Mouse (Mus musculus) layer of hippocampus, postnatal 14 days (tissue): ENCODE measurements at regions not wholly inside any gene's neighbourhood (a gene's known extent, or its start where the extent isn't known, plus 50 kb on each side); places are given as distances from the start of the nearest gene placed in this dataset.
A peak's percentile ranks its signal among the peaks of the same experiment; 100 is the strongest.
"Not testable (repeated sequence)": the region's sequence is repeated elsewhere in the genome, so short reads cannot be mapped to it uniquely, and the experiment has no call there.

Experiments
- DNase-seq, 2 experiments: peaks; one replicate each; pipeline ENCODE4 v3.0.0; 2021 to 2022; ENCODE audit warnings: low spot score in 2 of 2, mixed read lengths in 1 of 2

DNA sequence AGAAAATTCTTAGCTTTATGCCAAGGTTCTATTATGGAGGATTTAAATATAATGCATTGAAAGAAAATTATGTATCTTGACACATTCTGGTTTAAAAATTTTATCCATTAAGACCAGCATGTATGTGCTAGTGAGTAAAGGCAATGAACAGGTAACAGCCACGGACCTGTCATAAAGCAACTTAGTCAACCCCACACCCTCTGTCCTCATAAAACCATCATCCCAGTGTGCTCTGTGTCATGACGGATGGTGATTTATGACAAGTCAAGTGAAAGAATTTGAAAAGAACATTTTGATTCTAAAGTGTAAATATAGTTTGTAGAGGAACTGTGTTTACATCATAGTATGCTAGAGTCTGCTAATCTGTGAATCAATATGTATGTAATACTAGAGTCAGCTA is 946.3 kb upstream of the Cypt12 start:
- DNase-seq = no peak

DNA sequence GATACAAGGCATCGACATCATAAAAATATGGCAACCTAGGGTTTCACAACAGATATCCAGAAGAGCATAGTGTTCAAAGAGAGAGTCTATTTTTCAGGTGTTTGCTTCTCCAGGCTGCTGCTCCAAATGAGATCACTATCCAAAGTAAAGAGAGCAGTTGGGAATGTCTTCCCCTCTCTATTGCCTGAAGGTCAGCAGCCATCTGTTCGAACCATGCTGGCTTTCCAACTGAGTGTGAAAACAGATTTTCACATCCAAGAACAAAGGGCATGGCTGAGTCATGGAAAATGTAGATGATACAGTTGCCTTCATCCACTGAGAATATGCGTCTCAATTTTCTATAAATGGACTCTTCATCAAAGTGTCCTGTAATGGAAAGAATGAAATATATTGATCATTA is 945.1 kb upstream of the Cypt12 start:
- no peak for DNase-seq

DNA sequence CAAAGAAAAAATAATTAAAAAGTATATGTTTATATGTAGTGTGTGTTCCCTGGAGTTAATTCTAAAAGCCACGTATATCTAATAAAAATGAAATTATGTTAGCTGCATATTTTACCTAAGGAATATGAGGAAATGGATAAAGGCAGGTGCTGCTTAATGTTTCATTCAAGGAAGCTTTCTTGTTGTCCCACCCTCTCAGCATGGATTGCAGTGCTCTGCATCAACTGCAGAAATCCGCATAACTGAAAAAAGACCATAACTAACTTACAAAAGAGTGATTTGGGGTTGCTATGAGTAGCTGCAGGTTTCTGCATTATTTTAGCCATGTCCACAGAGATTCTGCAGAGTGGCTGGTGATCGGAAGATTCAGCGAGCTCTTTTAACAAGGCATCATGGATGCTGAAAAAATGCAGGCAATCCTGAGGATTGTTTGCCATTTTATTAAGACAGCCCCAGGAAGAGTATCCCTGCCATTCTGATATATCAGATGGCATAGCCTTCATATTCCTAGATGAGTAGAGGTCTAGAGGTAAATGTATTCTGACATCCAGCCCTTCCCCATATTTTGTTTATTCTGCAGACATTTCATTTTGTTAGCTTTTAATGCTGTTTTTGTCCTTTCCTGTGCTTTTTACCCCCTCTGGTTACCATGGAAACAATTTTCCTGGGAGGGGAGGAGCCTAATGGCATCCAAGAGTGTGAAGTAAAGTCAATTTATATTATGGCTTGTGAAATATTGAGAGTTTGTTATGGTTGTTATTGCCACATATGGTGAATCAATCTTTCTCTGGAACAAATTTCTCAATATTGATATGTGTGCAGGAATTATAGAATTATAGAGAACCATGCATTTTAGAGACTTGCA is 933.8 kb upstream of the Cypt12 start:
- DNase-seq = peak in 1 of 2 experiments; percentile 3

DNA sequence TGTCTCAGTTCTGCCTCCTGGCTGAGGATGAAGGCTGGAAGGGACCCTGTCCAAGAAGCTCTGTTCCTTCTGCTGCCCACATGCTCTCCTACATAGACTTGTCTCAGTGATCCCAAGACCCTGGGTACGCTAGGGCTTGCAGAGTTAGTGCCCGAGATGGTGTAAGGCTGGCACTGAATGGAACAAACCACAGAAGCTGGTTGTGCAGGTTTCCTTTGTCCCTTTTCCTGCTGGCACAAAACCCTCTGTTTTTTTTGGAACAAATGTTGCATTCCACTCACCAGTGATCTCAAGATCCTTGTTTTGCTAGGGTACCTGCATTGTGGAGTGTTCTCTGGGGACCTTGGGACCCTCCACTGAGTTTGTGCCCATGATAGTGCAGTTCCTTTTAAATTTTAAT is 897.4 kb upstream of the Cypt12 start:
- DNase-seq = no peak

DNA sequence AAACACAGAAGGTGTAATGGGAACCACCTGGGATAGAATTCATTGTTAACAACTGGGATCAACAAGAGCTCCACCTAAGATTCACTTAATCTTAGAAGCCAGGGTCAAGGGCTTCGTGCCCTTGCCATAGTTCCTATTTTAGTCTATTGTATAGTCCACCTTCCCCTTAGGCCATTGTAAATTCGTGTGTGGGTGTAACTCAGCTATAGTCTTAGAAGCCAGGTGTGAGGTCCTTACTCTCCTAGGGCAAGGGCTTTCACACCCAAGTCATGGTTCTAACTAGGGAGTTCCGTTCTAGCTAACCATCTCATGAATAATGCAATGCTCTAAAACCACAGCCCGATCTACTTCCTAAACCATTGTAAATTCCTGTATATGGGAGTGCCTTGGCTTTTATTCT is 889.8 kb upstream of the Cypt12 start:
- DNase-seq = not testable (repeated sequence)

DNA sequence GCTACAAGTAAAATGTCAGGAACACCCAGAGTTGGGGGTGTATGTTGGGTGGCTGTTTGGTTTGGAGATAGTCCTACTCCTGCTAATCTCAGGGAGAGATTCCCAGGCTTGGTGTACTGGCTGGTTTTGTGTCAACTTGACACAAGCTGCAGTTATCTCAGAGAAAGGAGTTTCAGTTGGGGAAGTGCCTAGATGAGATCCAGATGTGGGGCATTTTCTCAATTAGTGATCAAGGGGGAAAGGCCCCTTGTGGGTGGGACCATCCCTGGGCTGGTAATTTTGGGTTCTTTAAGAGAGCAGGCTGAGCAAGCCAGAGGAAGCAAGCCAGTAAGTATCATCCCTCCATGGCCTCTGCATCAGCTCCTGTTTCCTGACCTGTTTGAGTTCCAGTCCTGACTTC is 841.9 kb upstream of the Cypt12 start:
- not testable (repeated sequence) for DNase-seq
